Mouse (Mus musculus) embryonic fibroblast, embryonic 13.5 days (primary cell): Measurements from ENCODE around the gene Gpank1.

Source experiments
- CTCF ChIP-seq: IDR thresholded peaks from 2 replicates; pipeline ENCODE4 v1.5.1; 2011; ENCODE audit warnings: mild to moderate bottlenecking, control low read depth, low read length, moderate library complexity, borderline replicate concordance; ENCODE audit not compliant: insufficient read depth
- POLR2A ChIP-seq: IDR thresholded peaks from 2 replicates; pipeline ENCODE4 v1.6.1; 2011; ENCODE audit warnings: low read depth, mild to moderate bottlenecking, control low read depth, low read length, moderate library complexity

DNA sequence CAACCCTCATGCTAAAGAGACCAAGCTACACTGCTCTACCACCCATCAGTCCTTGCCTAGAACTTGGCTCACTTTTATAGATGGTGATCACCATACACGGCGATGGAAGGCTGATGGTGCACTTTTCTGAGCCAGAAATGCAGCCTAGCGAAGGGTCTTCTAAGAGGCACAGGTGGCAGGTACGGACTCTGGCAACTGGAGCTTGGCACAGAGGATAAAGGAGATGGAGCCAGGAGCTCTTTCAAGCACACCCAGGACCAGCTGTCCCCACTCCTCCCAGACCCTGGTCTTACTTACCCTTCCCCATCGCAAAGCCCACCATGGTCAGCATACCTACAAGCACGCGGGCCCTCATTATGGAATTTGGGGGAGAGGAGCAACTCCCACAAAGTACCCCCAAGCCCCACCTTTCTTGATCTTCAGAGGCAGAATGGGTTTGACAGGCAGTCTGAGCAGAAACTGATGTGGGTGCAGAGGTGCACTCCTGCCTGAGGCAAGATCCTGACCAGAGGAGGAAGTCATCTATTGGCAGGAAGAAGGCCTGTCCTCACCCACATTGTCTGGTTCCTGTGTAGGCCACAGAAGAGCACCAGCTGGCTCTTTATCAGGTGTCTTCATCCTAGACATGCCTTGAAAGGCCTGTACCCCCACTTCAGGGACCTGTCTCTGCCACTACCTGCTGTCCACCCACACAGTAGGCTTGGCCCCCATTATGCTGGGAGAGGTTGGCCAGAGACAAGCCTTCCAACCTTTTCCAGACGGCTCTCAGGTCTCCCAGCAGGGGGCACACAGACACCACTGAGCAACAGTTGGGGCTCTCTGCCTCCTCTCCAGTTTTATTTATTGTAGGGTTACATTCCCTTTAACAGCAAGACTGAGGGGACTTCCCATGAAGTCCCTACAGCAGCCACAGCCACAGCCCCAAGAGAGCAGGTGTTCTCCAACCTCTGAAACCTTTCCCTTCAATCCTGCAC, 5.9 kb upstream of the Gpank1 start, which contains the start of gene Ly6g5b:
- 0 out of 2 replicates have a peak, but pooled peaks have one; percentile 2 for TF ChIP-seq CTCF
- TF ChIP-seq POLR2A: no peak
